21 mouse cellular contexts compared by ENCODE assay signal in the genomic region with DNA sequence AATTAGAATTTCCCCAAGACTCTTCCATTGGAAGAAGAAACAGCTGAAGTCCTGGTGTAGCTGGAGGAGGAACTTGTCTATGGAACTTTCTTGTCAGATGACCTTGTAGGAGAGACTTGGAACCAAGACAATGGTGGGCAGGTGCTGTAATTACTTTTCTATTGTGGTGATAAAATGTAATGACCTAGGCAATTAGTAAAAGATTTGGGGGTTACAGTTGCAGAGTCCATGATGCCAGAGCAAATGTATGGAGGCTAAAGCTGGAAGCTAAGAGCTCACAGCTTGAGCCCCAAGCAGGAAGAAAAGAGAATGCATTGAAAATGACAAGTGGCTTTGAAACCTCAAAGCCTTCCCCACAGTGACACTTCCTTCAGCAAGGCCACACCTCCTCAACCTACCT.
DNase-seq lines count a peak whose midpoint lies in the region; ATAC-seq and TF ChIP-seq lines count a peak whose summit lies in the region.
"Had no signal": no experiment of that assay in that cellular context is flagged by ENCODE, and none has a peak within 500 bp of the region (broad histone marks: within the 10 kb centered on the region; RNA-seq: fewer than 3 reads in every experiment).

No protein-coding gene starts in this region.

- H3K9me3 ChIP-seq in ES-E14 (ENCODE audit: control insufficient read depth, insufficient read depth, low read depth, low read length), result no peaks in the 10 kb centered on the region
- H3K9me3 ChIP-seq in intestine, embryonic 15.5 days, result no peaks in the 10 kb centered on the region
- H3K9me3 ChIP-seq: embryonic facial prominence, embryonic 13.5 days; embryonic facial prominence, embryonic 15.5 days; forebrain, embryonic 10.5 days; forebrain, embryonic 12.5 days had no signal

- H3K36me3 ChIP-seq in ES-E14 (ENCODE audit: control insufficient read depth, insufficient read depth, low read length, poor library complexity, severe bottlenecking), result no peaks in the 10 kb centered on the region
- H3K36me3 ChIP-seq in intestine, embryonic 15.5 days, result no peaks in the 10 kb centered on the region
- H3K36me3 ChIP-seq: embryonic facial prominence, embryonic 13.5 days; embryonic facial prominence, embryonic 15.5 days; forebrain, embryonic 10.5 days; forebrain, embryonic 12.5 days had no signal

- H3K27me3 ChIP-seq in intestine, embryonic 15.5 days (replicated peaks), result no peaks in the 10 kb centered on the region
- H3K27me3 ChIP-seq: embryonic facial prominence, embryonic 13.5 days; embryonic facial prominence, embryonic 15.5 days; forebrain, embryonic 12.5 days had no signal

- no peaks in the 10 kb centered on the region for H3K4me1 ChIP-seq in ES-E14 (ENCODE audit: control insufficient read depth in 2 of 2, insufficient read depth in 2 of 2, low read length in 2 of 2, poor library complexity in 1 of 2)
- H3K4me1 ChIP-seq in intestine, embryonic 15.5 days (replicated peaks), result no peaks in the 10 kb centered on the region
- H3K4me1 ChIP-seq: embryonic facial prominence, embryonic 13.5 days; embryonic facial prominence, embryonic 15.5 days; forebrain, embryonic 10.5 days; forebrain, embryonic 12.5 days had no signal

- no peak overlapping the region for H3K27ac ChIP-seq in ES-E14 (ENCODE audit: insufficient read depth, low read depth, low read length, poor library complexity, severe bottlenecking)
- H3K27ac ChIP-seq in intestine, embryonic 15.5 days, result no peak overlapping the region
- H3K27ac ChIP-seq: embryonic facial prominence, embryonic 13.5 days; embryonic facial prominence, embryonic 15.5 days; forebrain, embryonic 10.5 days; forebrain, embryonic 12.5 days had no signal

- DNase-seq in ES-CJ7 (ENCODE audit: low read depth, low spot score) (peak; percentile 77), ES-E14 (ENCODE audit: low read depth, low spot score) (peak; percentile 24), ZHBTc4 (ENCODE audit: low read depth, low spot score) (peak; percentile 77)
- DNase-seq in c-Kit-positive CD71-positive TER-119-positive erythroid progenitor cells, embryonic 14.5 days (ENCODE audit: low spot score), result no peak
- DNase-seq: adrenal gland, adult 2 months; adrenal gland, postnatal 10 days; adrenal gland, postnatal 25 days; cerebellum, adult 11-12 months; cerebellum, adult 2 months; cerebellum, adult 9-11 months; cerebellum, postnatal 14 days; cerebellum, postnatal 36 days; embryo, embryonic 11 days had no signal

- no peak overlapping the region for H3K4me2 ChIP-seq in intestine, embryonic 15.5 days (replicated peaks)
- H3K4me2 ChIP-seq: embryonic facial prominence, embryonic 13.5 days; embryonic facial prominence, embryonic 15.5 days; forebrain, embryonic 12.5 days had no signal

- in situ Hi-C loops in ES-E14 (cut with MboI; ENCODE audit: low sequenced_read_pairs in 2 of 2, unreplicated experiment in 2 of 2), result no loop called here

- no peak overlapping the region for H3K9ac ChIP-seq in ES-E14 (ENCODE audit: insufficient read depth, low read depth, low read length, poor library complexity, severe bottlenecking)
- H3K9ac ChIP-seq in intestine, embryonic 15.5 days, result no peak overlapping the region
- H3K9ac ChIP-seq: embryonic facial prominence, embryonic 13.5 days; embryonic facial prominence, embryonic 15.5 days; forebrain, embryonic 12.5 days had no signal

- H3K4me3 ChIP-seq in ES-E14 (ENCODE audit: insufficient read depth in 1 of 2, low read depth in 1 of 2, low read length in 2 of 2, poor library complexity in 1 of 2, severe bottlenecking in 1 of 2), result no peak overlapping the region
- no peak overlapping the region for H3K4me3 ChIP-seq in intestine, embryonic 15.5 days (replicated peaks)
- H3K4me3 ChIP-seq: embryonic facial prominence, embryonic 13.5 days; embryonic facial prominence, embryonic 15.5 days; erythroblast, embryonic 14.5 days; forebrain, embryonic 10.5 days; forebrain, embryonic 12.5 days had no signal

- no peak for ATAC-seq in intestine, embryonic 15.5 days
- ATAC-seq: forebrain, embryonic 14.5 days; forebrain, embryonic 16.5 days had no signal

TF ChIP-seq in ES-E14, 5 proteins besides CTCF, POLR2A, EP300 and RAD21:
- TF ChIP-seq CHD2 (IDR thresholded peaks at IDR 0.05; ENCODE audit: low read depth, low read length) (no peak), HCFC1 (IDR thresholded peaks at IDR 0.05; ENCODE audit: borderline replicate concordance, insufficient read depth, low read length) (no peak), MAFK (IDR thresholded peaks at IDR 0.05; ENCODE audit: insufficient read depth, low read depth, low read length) (no peak), ZC3H11A (IDR thresholded peaks at IDR 0.05; ENCODE audit: borderline replicate concordance, low read depth, low read length) (no peak), ZNF384 (IDR thresholded peaks at IDR 0.05; ENCODE audit: low read depth, low read length) (no peak)
